Mouse (Mus musculus): ENCODE results near the gene Slc9a3r1.

Gene Slc9a3r1

DNA sequence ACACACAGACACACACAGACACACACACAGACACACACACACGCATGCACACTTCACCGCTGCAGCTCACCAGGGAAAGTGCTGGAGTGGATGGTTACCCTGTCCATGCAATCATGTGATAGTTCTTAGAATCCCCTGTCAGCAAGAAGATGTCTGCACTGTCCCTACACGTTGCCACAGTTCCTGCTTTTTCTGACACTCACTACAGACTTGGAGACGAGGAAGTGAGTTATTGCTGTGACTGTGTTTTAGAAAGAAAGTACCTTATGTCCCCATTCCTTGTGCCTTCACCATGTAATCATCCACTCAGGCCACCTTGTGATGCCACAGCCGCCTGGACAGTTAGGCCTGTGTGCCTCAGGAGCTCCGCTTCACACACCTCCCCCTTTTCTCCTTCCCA lies 26.2 kb downstream of the Slc9a3r1 start:
- DNase-seq (ENCODE audit: low spot score in 2 of 2) = no peak

DNA sequence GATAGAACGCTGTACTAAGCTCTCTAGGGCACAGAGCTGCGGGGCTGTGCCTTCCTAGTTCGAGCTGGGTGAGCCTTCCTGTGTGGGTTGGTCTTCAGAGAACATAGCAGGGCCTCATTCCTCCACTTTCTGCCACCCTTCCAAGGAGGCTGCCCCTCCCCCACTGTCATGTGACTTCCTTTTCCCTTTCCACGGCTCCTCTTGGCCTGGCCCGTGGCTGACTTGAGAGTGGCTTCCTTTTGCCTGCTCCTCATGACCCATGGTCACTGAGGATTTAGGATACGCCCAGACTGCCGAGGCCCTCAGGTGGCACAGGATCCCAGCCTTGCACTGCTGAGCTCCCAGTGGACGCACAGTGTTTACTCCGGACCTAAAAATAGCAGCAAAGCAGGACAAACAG lies 29.0 kb downstream of the Slc9a3r1 start:
- peak in 1 of 2 experiments; percentile 60 for DNase-seq (ENCODE audit: low spot score in 2 of 2)

GRCm38 (mm10) chr11:115194693-115195092 lies 31.6 kb downstream of the Slc9a3r1 start:
- no peak for DNase-seq (ENCODE audit: low spot score in 2 of 2)

DNA sequence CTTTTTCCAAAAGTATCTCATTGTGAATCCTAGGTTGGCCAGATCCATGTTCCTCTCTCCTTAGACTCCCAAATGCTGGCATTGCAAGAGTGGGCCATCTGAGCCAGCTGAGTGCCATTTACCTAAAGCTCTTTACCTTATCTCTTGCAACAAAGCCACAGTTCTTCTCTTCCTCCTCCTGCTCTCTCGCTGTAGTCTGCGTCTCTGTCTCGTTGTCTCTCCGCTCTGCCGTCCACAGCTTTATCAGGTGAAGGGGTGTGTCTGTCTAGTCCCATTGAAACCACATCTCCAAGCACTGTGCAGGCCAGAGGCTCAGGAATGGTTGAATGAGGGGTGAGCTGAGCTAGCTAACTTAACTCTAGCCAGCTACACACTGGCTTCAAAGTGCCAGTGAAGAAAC lies 32.8 kb downstream of the Slc9a3r1 start:
- DNase-seq (ENCODE audit: low spot score in 2 of 2) = no peak

GRCm38 (mm10) chr11:115197558-115197957 lies 34.4 kb downstream of the Slc9a3r1 start:
- no peak for DNase-seq (ENCODE audit: low spot score in 2 of 2)

DNA sequence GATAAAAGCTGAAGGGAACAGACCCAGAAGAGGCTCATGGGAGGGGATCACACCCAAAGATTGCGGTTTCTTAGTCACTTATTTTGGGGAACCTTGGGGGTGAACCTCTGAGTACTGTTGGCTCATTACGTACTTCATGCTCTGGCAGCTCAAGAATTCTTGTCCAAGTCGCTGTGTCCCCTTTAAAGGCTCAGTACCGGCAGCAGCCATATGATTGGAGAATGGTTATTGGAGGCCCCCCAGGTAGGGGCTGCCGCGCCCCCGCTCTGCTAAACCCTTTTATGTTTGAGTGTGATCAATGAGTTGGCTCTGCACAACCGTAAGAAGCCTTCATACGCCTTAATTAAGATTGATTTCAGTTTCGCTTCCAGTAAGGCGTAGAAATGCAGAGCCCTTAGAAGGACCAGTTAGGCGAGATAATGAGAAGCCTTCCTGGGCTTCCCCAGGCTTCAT lies 35.8 kb downstream of the Slc9a3r1 start:
- DNase-seq (ENCODE audit: low spot score in 2 of 2) = no peak

DNA sequence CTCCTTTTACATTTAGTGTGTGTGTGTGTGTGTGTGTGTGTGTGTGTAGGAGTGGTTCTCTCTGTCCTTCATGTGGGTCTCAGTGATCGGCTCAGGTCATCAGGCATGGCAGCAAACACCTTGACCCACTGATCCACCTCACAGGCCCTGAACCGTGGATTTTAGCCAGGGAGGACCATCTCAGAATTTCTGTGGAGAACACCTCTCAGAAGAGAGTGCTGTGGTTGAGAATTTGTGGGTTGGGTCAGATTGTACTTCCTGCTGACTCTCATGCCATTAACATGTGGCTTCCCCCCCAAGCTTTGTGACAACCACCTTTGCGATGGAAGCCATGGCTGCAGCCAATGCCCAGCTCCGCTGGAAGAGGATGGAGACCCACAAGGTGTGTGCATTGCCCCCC lies 37.4 kb downstream of the Slc9a3r1 start:
- DNase-seq (ENCODE audit: low spot score in 2 of 2) = no peak

DNA sequence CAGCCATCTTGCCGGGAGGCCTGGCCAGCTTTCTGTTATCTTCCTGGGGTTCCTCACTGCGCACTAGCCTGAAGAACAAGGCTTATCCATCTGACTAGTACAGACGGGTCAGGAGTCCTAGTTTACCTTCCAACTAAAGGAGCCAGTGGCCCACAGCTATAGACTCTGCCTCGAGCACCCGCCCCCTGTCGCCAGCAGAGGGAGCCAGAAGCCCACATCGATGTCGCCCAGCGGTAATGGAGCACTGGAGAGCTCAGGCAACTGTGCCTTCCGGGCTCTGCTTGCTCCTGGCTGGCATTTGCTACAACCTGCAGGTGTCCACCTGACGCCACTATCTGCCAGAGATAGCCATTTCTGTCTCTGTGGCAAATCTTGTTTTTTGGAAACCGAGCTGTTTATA lies 39.2 kb downstream of the Slc9a3r1 start:
- DNase-seq (ENCODE audit: low spot score in 2 of 2) = peak; percentile 74 to 81

DNA sequence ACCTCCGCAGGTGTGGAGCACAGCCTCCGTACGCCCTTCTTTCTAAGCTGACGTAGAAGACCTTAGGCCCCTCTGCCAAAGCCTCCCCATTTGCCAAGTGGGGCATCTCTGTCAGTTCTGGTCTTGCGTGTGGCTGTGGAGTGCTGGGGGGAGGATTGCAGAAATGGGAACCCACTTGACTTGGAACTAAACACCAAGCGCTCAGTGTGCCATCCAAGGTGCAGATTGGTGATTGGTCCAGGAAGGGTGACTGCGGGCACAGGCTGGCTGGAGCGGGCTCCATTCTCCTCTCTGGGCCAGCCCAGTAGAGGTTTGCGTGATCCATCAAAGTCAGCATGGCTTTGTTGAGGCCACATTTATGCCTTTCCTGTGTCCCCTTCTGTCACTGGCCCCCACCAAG lies 39.6 kb downstream of the Slc9a3r1 start:
- no peak for DNase-seq (ENCODE audit: low spot score in 2 of 2)

- DNase-seq (ENCODE audit: low spot score in 2 of 2) = no peak
Measured at GRCm38 (mm10) chr11:115208126-115208525, 45.0 kb downstream of the Slc9a3r1 start.

- DNase-seq (ENCODE audit: low spot score in 2 of 2) = peak in 1 of 2 experiments; percentile 22
Measured at GRCm38 (mm10) chr11:115208776-115209732, 45.9 kb downstream of the Slc9a3r1 start.

DNA sequence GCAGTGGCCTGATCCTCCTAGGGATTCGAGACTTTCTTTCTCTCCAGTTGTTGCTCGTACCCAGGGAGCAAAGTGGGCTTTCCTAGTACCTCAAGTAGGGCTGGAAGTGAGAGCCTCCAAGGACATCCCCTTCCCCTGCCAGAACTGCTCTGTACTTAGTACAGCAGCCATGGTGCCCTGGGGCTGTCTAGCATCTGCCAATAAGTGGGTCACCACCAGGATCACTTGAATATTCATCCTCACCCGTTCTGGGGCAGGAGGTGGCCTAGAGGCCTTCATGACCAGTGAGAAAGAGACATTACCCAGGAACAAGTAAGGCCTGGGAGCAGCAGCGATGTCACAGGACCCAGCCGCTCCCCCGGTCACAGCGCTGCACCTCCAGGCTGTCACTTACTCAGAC lies 46.8 kb downstream of the Slc9a3r1 start:
- no peak for DNase-seq (ENCODE audit: low spot score in 2 of 2)

- no peak for DNase-seq (ENCODE audit: low spot score in 2 of 2)
Measured at GRCm38 (mm10) chr11:115212116-115212515, 49.0 kb downstream of the Slc9a3r1 start.

GRCm38 (mm10) chr11:115215123-115215522 lies 52.0 kb downstream of the Slc9a3r1 start:
- no peak for DNase-seq (ENCODE audit: low spot score in 2 of 2)

DNA sequence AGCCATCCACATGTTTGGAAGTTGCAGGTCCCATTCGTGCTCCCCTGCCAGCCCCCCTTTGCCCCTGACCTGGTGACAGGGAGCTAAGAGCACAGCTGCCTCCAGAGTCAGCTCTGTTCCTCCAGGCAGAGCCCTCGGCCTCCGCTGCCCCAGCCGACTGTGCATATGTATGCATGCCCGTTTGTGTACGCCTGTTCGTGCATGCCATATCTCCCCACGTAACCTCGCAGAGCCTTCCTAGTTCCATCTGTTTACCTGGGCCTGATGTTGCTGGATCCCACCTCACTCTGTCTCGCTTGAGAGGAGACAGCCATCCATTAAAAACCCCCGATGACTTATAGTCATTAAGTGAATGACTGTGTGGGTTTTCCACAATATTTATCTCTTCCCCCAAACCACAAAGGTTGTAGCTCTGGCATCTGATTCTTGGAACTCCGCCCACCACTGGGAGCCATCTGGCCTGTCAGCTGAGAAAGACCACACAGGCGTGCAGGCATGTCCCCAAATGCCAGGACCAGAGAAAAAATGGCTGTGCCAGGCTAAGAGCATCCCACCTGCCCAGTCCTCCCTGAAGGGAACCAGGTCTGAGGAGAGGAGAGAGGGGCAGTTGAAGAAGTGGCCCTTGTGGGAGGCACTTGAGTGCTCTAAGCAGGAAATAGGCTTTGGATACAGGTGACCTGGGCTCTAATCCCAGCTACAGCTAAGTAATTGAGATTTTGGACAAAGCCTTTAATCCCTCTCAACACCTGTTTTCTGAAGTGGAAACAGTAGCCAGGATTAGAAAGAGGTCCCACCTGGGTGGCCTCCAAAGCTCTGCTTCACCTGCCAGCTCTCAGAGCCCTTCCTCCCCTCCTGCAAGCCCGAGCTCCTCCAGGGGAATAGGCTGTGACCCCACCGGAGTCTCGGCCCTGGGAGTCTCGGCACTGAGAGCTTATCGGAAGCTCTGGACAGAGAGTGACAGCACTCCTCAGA lies 54.6 kb downstream of the Slc9a3r1 start:
- no peak for DNase-seq (ENCODE audit: low spot score in 2 of 2)

- peak; percentile 40 to 69 for DNase-seq (ENCODE audit: low spot score in 2 of 2)
Measured at GRCm38 (mm10) chr11:115219263-115219662, 56.1 kb downstream of the Slc9a3r1 start.

GRCm38 (mm10) chr11:115219685-115220084 lies 56.5 kb downstream of the Slc9a3r1 start:
- DNase-seq (ENCODE audit: low spot score in 2 of 2) = no peak

GRCm38 (mm10) chr11:115222077-115222476 lies 58.9 kb downstream of the Slc9a3r1 start:
- DNase-seq (ENCODE audit: low spot score in 2 of 2) = no peak

GRCm38 (mm10) chr11:115222570-115222969 lies 59.4 kb downstream of the Slc9a3r1 start:
- no peak for DNase-seq (ENCODE audit: low spot score in 2 of 2)

DNA sequence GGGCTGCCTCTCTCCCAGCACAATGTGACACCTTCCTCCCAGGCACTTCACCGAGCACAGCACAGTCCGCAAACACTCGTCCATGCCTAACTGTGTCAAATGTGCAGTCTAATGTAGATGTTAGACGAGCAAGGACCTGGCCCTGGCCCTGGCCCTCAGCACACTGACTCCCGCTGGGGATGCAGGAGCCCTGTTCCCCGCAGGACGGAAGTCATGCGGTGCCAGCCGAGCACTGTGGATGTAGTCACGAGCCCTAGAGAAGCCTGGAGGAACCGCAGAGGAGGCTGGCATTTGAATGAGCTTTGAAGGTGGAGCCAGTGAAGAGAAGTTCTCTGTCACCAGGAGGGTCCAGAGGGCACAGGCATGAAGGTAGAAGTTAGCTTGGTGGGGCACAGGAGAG lies 60.3 kb downstream of the Slc9a3r1 start:
- no peak for DNase-seq (ENCODE audit: low spot score in 2 of 2)

- DNase-seq (ENCODE audit: low spot score in 2 of 2) = no peak
Measured at GRCm38 (mm10) chr11:115223877-115224276, 60.7 kb downstream of the Slc9a3r1 start.

GRCm38 (mm10) chr11:115224889-115225288 lies 61.7 kb downstream of the Slc9a3r1 start:
- DNase-seq (ENCODE audit: low spot score in 2 of 2) = no peak

Data from urinary bladder, postnatal 36 days (tissue).